In genomic region chr9:62180456-62181181, GRCm38 (mm10) we compare ENCODE assay signal across 10 mouse cellular contexts. TPM values are rescaled to one million over a fixed set of nuclear protein-coding genes. Genes with fewer than 3 reads are reported as not detected.
DNase-seq lines count a peak whose midpoint lies in the region; ATAC-seq lines count a peak whose summit lies in the region.
"Had no signal": no experiment of that assay in that cellular context is flagged by ENCODE, and none has a peak within 500 bp of the region (broad histone marks: within the 10 kb centered on the region; RNA-seq: fewer than 3 reads in every experiment).

No protein-coding gene starts in this region.

- no peak overlapping the region for H3K4me3 ChIP-seq in forebrain, embryonic 12.5 days (replicated peaks)
- H3K4me3 ChIP-seq in neural tube, embryonic 11.5 days (ENCODE audit: low read depth, low read length): no peak overlapping the region

- WGBS in forebrain, embryonic 12.5 days: 34% methylated on average over 11 of the region's 11 CpGs
- 43% methylated on average over 11 of the region's 11 CpGs for WGBS in large intestine, adult 2 months
- 45% methylated on average over 11 of the region's 11 CpGs for WGBS in neural tube, embryonic 11.5 days

- H3K4me2 ChIP-seq in forebrain, embryonic 12.5 days: peak overlapping the region; percentile 32
- H3K4me2 ChIP-seq in neural tube, embryonic 11.5 days (ENCODE audit: low read depth): 0 out of 2 replicates have a peak overlapping the region, but pooled peaks have one; percentile 6

- H3K27me3 ChIP-seq in forebrain, embryonic 12.5 days: peaks cover 5% of the 10 kb centered on the region
- H3K27me3 ChIP-seq in neural tube, embryonic 11.5 days (ENCODE audit: control insufficient read depth, insufficient read depth, low read length): no peaks in the 10 kb centered on the region

- H3K36me3 ChIP-seq in forebrain, embryonic 12.5 days (replicated peaks): no peaks in the 10 kb centered on the region
- H3K36me3 ChIP-seq in neural tube, embryonic 11.5 days (ENCODE audit: control insufficient read depth, insufficient read depth, low read length): no peaks in the 10 kb centered on the region

- DNase-seq in embryo, embryonic 10.5 days (ENCODE audit: low spot score): peak; percentile 66
- peak; percentile 31 for DNase-seq in large intestine, adult 2 months (ENCODE audit: low read depth, low spot score)
- peak; percentile 50 for DNase-seq in neural tube, embryonic 11.5 days (ENCODE audit: low spot score)
- DNase-seq in kidney, postnatal 10 days: no peak
- no peak for DNase-seq in adrenal gland, adult 18-20 months (ENCODE audit: low spot score in 2 of 2)
- DNase-seq: liver, postnatal 0 days; thymus, adult 18-20 months had no signal

- H3K9me3 ChIP-seq in forebrain, embryonic 12.5 days: no peaks in the 10 kb centered on the region
- no peaks in the 10 kb centered on the region for H3K9me3 ChIP-seq in neural tube, embryonic 11.5 days (ENCODE audit: control insufficient read depth, low read length)

- peak overlapping the region; percentile 77 for H3K27ac ChIP-seq in forebrain, embryonic 12.5 days
- H3K27ac ChIP-seq in neural tube, embryonic 11.5 days (ENCODE audit: low read depth, low read length): peak overlapping the region; percentile 40; the same call in 1 of the 2 replicates

- ATAC-seq in forebrain, embryonic 12.5 days (ENCODE audit: low FRiP score): no peak; the same call in none of the 2 replicates
- ATAC-seq in neural tube, embryonic 11.5 days (ENCODE audit: insufficient read depth, low FRiP score, low TSS enrichment): no peak
- ATAC-seq in cerebellum, adult (ENCODE audit: insufficient number of reproducible peaks, low FRiP score, low TSS enrichment): no peak
- ATAC-seq in CD4-positive, CD25-positive, alpha-beta regulatory T cell, adult 4 months: no peak
- ATAC-seq: liver, postnatal 0 days had no signal

- no peak overlapping the region for H3K9ac ChIP-seq in forebrain, embryonic 12.5 days
- no peak overlapping the region for H3K9ac ChIP-seq in neural tube, embryonic 11.5 days (ENCODE audit: low read length)
- H3K9ac ChIP-seq: liver, postnatal 0 days had no signal

- peaks cover 26% of the 10 kb centered on the region for H3K4me1 ChIP-seq in forebrain, embryonic 12.5 days
- H3K4me1 ChIP-seq in neural tube, embryonic 11.5 days (ENCODE audit: control insufficient read depth, insufficient read depth, low read length): peaks cover 13% of the 10 kb centered on the region

RNA-seq across cellular contexts. Expression of gene Glce, which starts 58.2 kb away (rescaled TPM):
- 17.9 and 19.6 TPM in 2 replicates for polyA plus RNA-seq in forebrain, embryonic 12.5 days (2016; fragmentation: Nextera tagmentation; extraction: Ambion mirVana)
- polyA plus RNA-seq in large intestine, adult 2 months (2012; rRNA removed): 4.7 and 6.0 TPM in 2 replicates
- polyA plus RNA-seq in neural tube, embryonic 11.5 days (2014; fragmentation: Nextera tagmentation; extraction: Ambion mirVana): 24.6 and 28.1 TPM in 2 replicates
- total RNA-seq in adrenal gland, adult 18-20 months (2021): 10 to 100 TPM; 23.1 to 43.1 TPM
- polyA plus RNA-seq in CD4-positive, CD25-positive, alpha-beta regulatory T cell, adult 4 months (2017; shearing (Covaris generic)): 1 to 10 TPM; 7.4 to 8.2 TPM

Comparison
In these comparisons a context has a peak if more than half of its experiments do, and no peak if none do; other contexts are left out.
1. DNase-seq: peak in embryo, embryonic 10.5 days (single experiment), large intestine, adult 2 months (single experiment) and neural tube, embryonic 11.5 days (single experiment); none in kidney, postnatal 10 days (single experiment) and adrenal gland, adult 18-20 months (0 of 2).